Mouse (Mus musculus) lung, postnatal 0 days (tissue): ENCODE data around the gene Nap1l4.

ENCODE experiments used
- CTCF ChIP-seq: IDR thresholded peaks from 2 replicates; pipeline ENCODE4 v1.5.1; 2016; ENCODE audit warnings: antibody characterized with exemption, mild to moderate bottlenecking
- EP300 ChIP-seq: IDR thresholded peaks from 2 replicates; pipeline ENCODE4 v1.6.1; 2016; ENCODE audit warnings: antibody characterized with exemption, mild to moderate bottlenecking, control low read depth

DNA sequence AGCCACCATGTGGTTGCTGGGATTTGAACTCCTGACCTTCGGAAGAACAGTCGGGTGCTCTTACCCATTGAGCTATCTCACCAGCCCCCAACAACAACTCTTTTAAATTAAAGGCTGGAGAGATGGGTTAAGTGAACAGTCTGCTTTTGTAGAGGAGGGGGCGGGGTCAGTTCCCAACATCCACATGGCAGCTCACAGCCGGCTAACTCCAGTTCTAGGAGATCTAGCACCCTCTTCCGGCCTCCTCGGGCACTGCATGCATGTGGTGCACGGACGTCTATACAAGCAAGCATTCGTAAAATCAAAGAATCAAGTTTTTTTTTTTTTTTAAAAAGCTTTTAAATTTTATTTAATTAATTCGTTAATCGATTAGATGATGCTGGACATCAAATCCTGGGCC is 43.1 kb downstream of the Nap1l4 start:
- TF ChIP-seq CTCF = peak; percentile 71
- TF ChIP-seq EP300 = no peak
